In the genomic region with DNA sequence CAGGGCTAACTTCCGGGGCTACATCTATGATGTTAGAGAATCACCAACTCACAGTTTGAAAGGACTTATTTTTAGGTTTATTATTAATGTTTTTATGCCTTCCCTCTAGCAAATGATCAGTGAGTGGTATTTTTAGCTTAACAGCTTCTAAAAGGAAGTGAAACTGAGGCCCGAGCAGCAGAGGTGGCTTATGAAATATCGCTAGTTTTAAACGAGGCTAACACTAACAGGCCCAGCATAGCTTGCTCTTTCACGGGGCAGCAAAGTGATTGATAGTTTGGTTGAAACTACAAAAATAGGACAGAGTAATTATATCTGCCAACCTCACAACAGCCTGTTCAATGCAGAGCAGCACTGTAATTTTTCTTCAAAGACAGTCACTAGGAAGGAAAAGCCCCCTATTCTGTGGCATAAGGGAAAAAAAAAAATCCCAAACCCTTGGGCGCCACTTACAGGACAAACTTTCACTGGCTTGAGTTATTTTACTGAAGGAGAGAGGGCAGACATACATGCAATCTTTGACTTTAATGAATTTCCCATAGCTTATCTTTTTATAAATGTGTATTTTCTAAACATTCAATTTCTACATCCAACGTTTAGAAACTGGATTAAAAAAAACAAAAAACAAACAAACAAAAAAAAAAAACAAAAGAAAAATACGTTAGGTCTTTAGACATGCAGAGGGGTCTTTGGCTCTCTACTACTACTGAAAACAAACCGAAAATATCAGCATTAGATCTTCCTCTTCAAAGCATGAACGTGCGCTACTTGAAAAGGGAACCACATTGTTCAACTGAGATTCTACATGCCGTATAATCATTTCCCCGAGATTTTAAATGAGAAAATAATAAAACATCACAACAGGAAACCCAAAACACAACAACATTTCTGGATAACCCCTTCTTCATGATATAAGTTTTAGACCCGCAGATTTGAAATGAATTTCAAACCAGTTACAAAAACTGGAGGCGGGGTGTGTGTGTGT, we compare ENCODE assay signal across 8 mouse cellular contexts. TPM values are rescaled to one million over a fixed set of nuclear protein-coding genes. Genes with fewer than 3 reads are reported as not detected.
A peak's percentile ranks its signal among the peaks of the same experiment; 100 is the strongest.
DNase-seq lines count a peak whose midpoint lies in the region; ATAC-seq and TF ChIP-seq lines count a peak whose summit lies in the region.

No protein-coding gene starts in this region.

- intact Hi-C loops in left cerebral cortex, postnatal 10 days (cut with DNase I): no loop called here

- H3K9me3 ChIP-seq in kidney, postnatal 0 days (replicated peaks; ENCODE audit: low read length): no peaks in the 10 kb centered on the region
- no peaks in the 10 kb centered on the region for H3K9me3 ChIP-seq in hindbrain, postnatal 0 days (ENCODE audit: low read length)

- peak; percentile 63 for TF ChIP-seq CTCF in kidney, postnatal 0 days (IDR thresholded peaks at IDR 0.05; ENCODE audit: low read depth)
- TF ChIP-seq CTCF in hindbrain, postnatal 0 days (IDR thresholded peaks at IDR 0.05; ENCODE audit: low read depth): peak; percentile 61

- H3K36me3 ChIP-seq in kidney, postnatal 0 days (ENCODE audit: insufficient read depth, low read length): no peaks in the 10 kb centered on the region
- no peaks in the 10 kb centered on the region for H3K36me3 ChIP-seq in hindbrain, postnatal 0 days (ENCODE audit: insufficient read depth, low read length)

- DNase-seq in kidney, postnatal 0 days (ENCODE audit: low spot score): peak; percentile 79
- no peak for DNase-seq in kidney, adult 11 months
- peak; percentile 68 for DNase-seq in hindbrain, postnatal 0 days (ENCODE audit: low spot score)
- DNase-seq in naive thymus-derived CD4-positive, alpha-beta T cell, adult 2 months (ENCODE audit: low read depth): peak; percentile 52
- no peak for DNase-seq in ovary, adult 18-20 months (ENCODE audit: low spot score)
- DNase-seq in cerebellum, adult 9-10 months: no peak
- DNase-seq in left cerebral cortex, postnatal 10 days (ENCODE audit: extremely low spot score in 1 of 2, low spot score in 2 of 2): no peak

- peak overlapping the region; percentile 75; the same call in 1 of the 2 replicates for H3K27ac ChIP-seq in kidney, postnatal 0 days
- peak overlapping the region; percentile 98; the same call in 1 of the 2 replicates for H3K27ac ChIP-seq in hindbrain, postnatal 0 days

- peak overlapping the region; percentile 94 for H3K4me3 ChIP-seq in kidney, postnatal 0 days (replicated peaks; ENCODE audit: low read depth, low read length)
- H3K4me3 ChIP-seq in hindbrain, postnatal 0 days (ENCODE audit: low read length): peak overlapping the region; percentile 94

- peak overlapping the region; percentile 96 for H3K4me2 ChIP-seq in kidney, postnatal 0 days (ENCODE audit: low read length)
- H3K4me2 ChIP-seq in hindbrain, postnatal 0 days (ENCODE audit: low read depth, low read length): peak overlapping the region; percentile 90

- no peak for ATAC-seq in kidney, postnatal 0 days (replicated peaks; ENCODE audit: low FRiP score, low read depth)
- ATAC-seq in common myeloid progenitor, adult 5-6 weeks (replicated peaks; ENCODE audit: low read depth, poor library complexity, severe bottlenecking): peak; percentile 24
- no peak for ATAC-seq in hindbrain, postnatal 0 days

- peaks cover 49% of the 10 kb centered on the region for H3K4me1 ChIP-seq in kidney, postnatal 0 days (replicated peaks; ENCODE audit: insufficient read depth, low read length)
- peaks cover 12% of the 10 kb centered on the region for H3K4me1 ChIP-seq in hindbrain, postnatal 0 days (ENCODE audit: insufficient read depth, low read length)

- 35% methylated on average over 15 of the region's 15 CpGs for WGBS in kidney, postnatal 0 days
- WGBS in hindbrain, postnatal 0 days: 38% methylated on average over 15 of the region's 15 CpGs

- H3K27me3 ChIP-seq in kidney, postnatal 0 days (ENCODE audit: insufficient read depth, low read length): no peaks in the 10 kb centered on the region
- no peaks in the 10 kb centered on the region for H3K27me3 ChIP-seq in hindbrain, postnatal 0 days (ENCODE audit: insufficient read depth, low read length)

- no peak overlapping the region for H3K9ac ChIP-seq in kidney, postnatal 0 days (ENCODE audit: low read depth, low read length)
- peak overlapping the region; percentile 97 for H3K9ac ChIP-seq in hindbrain, postnatal 0 days (replicated peaks; ENCODE audit: low read length)

RNA-seq across cellular contexts. Expression of a gene that starts 2.8 kb away (rescaled TPM):
- 30.3 and 33.1 TPM in 2 replicates for polyA plus RNA-seq in kidney, postnatal 0 days (2015; fragmentation: Nextera tagmentation; extraction: Ambion mirVana)
- total RNA-seq in common myeloid progenitor, adult 5-6 weeks (2017): 36.1 and 38.5 TPM in 2 replicates
- total RNA-seq in hindbrain, postnatal 0 days (2014; rRNA removed): 36.3 and 45.3 TPM in 2 replicates
- 15.3 and 19.2 TPM in 2 replicates for polyA plus RNA-seq in hindbrain, postnatal 0 days (2015; fragmentation: Nextera tagmentation; extraction: Ambion mirVana)
- 10 to 100 TPM; 11.0 to 12.0 TPM for total RNA-seq in left cerebral cortex, postnatal 10 days (2021)

Comparison
In these comparisons a context has a peak if more than half of its experiments do, and no peak if none do; other contexts are left out.
1. DNase-seq: peak in kidney, postnatal 0 days (single experiment), hindbrain, postnatal 0 days (single experiment) and naive thymus-derived CD4-positive, alpha-beta T cell, adult 2 months (single experiment); none in kidney, adult 11 months (single experiment), ovary, adult 18-20 months (single experiment), cerebellum, adult 9-10 months (single experiment) and left cerebral cortex, postnatal 10 days (0 of 2).